Mouse (Mus musculus) hindbrain, embryonic 11.5 days (tissue): ENCODE measurements around the gene Gpnmb. TPM values are rescaled to one million over a fixed set of nuclear protein-coding genes. Genes with fewer than 3 reads are reported as not detected.

Experiments used
- ATAC-seq: fragments of 200-750 bp; cut with Nextera tagmentation; 2 replicates; pipeline ENCODE4 v1.8.0; 2017; ENCODE audit warnings: mild to moderate bottlenecking, moderate TSS enrichment, moderate library complexity; ENCODE audit not compliant: low FRiP score
- DNase-seq: peaks from one replicate; pipeline ENCODE4 v3.0.0-alpha.2; 2015; ENCODE audit warnings: low spot score
- H3K27ac ChIP-seq: fragments of 300-500 bp; sonication (generic); 2 replicates; pipeline ENCODE4 v1.5.1; 2014; ENCODE audit warnings: mild to moderate bottlenecking, low read depth, low read length
- H3K27me3 ChIP-seq: fragments of 300-500 bp; sonication (generic); 2 replicates; pipeline ENCODE4 v1.6.1; 2014; ENCODE audit warnings: mild to moderate bottlenecking, low read length, moderate library complexity, mixed read lengths; ENCODE audit not compliant: control insufficient read depth, insufficient read depth
- H3K36me3 ChIP-seq: fragments of 300-500 bp; sonication (generic); 2 replicates; pipeline ENCODE4 v1.6.1; 2014; ENCODE audit warnings: mild to moderate bottlenecking, low read length, moderate library complexity, mixed read lengths; ENCODE audit not compliant: control insufficient read depth, insufficient read depth
- H3K4me1 ChIP-seq: fragments of 300-500 bp; sonication (generic); replicated peaks from 2 replicates; pipeline ENCODE4 v1.6.1; 2014; ENCODE audit warnings: low read length, mixed read lengths; ENCODE audit not compliant: control insufficient read depth, insufficient read depth
- H3K4me2 ChIP-seq: fragments of 300-500 bp; sonication (generic); replicated peaks from 2 replicates; pipeline ENCODE4 v1.6.1; 2014; ENCODE audit warnings: mild to moderate bottlenecking, low read depth, low read length
- H3K4me3 ChIP-seq: fragments of 300-500 bp; sonication (generic); 2 replicates; pipeline ENCODE4 v1.5.1; 2014; ENCODE audit warnings: low read depth, low read length
- H3K9ac ChIP-seq: fragments of 300-500 bp; sonication (generic); 2 replicates; pipeline ENCODE4 v1.6.1; 2014; ENCODE audit warnings: low read depth, low read length
- H3K9me3 ChIP-seq: fragments of 300-500 bp; sonication (generic); 2 replicates; pipeline ENCODE4 v1.6.1; 2016; ENCODE audit warnings: low read length; ENCODE audit not compliant: control insufficient read depth
- WGBS: fragments of 180-500 bp; shearing (Covaris S2); extraction: QIAGEN DNeasy Blood & Tissue Kit; methylation state at CpG from one replicate; pipeline ENCODE4 v1.1.7; 2014; 5-methylcytosine and 5-hydroxymethylcytosine counted together
- polyA plus RNA-seq: library from polyadenylated mRNA; unstranded; fragments of >200 nt; fragmentation: Nextera tagmentation; extraction: Ambion mirVana; gene quantifications from 2 replicates; pipeline ENCODE4 v1.2.1, GENCODE M21; 2014

Gene Gpnmb
- polyA plus RNA-seq, 1 experiment from 2014 or later: 0.76 TPM

GRCm38 (mm10) chr6:49096421-49096820 lies 60.1 kb downstream of the Gpnmb start:
- Histone ChIP-seq H3K27me3 (no peaks in the 10 kb centered on the region), H3K4me3 (no peak overlapping the region), H3K4me2 (no peak overlapping the region), H3K9ac (no peak overlapping the region), H3K36me3 (peaks cover 13% of the 10 kb centered on the region), H3K4me1 (no peaks in the 10 kb centered on the region), H3K9me3 (no peaks in the 10 kb centered on the region), H3K27ac (no peak overlapping the region)
- 91% methylated on average over 7 of the region's 7 CpGs for WGBS
- DNase-seq (no peak), ATAC-seq (no peak)

- 74% methylated on average over 13 of the region's 13 CpGs for WGBS
- H3K36me3 ChIP-seq: peaks cover 11% of the 10 kb centered on the region
- no peak overlapping the region for H3K9ac ChIP-seq
- H3K9me3 ChIP-seq: no peaks in the 10 kb centered on the region
- no peak overlapping the region for H3K4me3 ChIP-seq
- no peak overlapping the region for H3K4me2 ChIP-seq
- no peak overlapping the region for H3K27ac ChIP-seq
- DNase-seq: no peak
- H3K4me1 ChIP-seq: no peaks in the 10 kb centered on the region
- no peaks in the 10 kb centered on the region for H3K27me3 ChIP-seq
- ATAC-seq: no peak
Measured at GRCm38 (mm10) chr6:49096933-49097461, 60.7 kb downstream of the Gpnmb start.

- Histone ChIP-seq H3K4me3 (no peak overlapping the region), H3K36me3 (peaks cover 6% of the 10 kb centered on the region), H3K4me2 (no peak overlapping the region), H3K9me3 (no peaks in the 10 kb centered on the region), H3K4me1 (no peaks in the 10 kb centered on the region), H3K9ac (no peak overlapping the region), H3K27me3 (no peaks in the 10 kb centered on the region), H3K27ac (no peak overlapping the region)
- WGBS: 88% methylated on average over 5 of the region's 5 CpGs
- ATAC-seq (no peak), DNase-seq (no peak)
Measured at GRCm38 (mm10) chr6:49097596-49098110, 61.3 kb downstream of the Gpnmb start.

GRCm38 (mm10) chr6:49099086-49099485 lies 62.7 kb downstream of the Gpnmb start:
- Histone ChIP-seq H3K27me3 (no peaks in the 10 kb centered on the region), H3K9me3 (no peaks in the 10 kb centered on the region), H3K36me3 (no peaks in the 10 kb centered on the region; the same call in 1 of the 2 replicates), H3K9ac (no peak overlapping the region), H3K27ac (no peak overlapping the region), H3K4me3 (no peak overlapping the region), H3K4me1 (no peaks in the 10 kb centered on the region), H3K4me2 (no peak overlapping the region)
- WGBS: 93% methylated on average over 1 of the region's 1 CpGs
- DNase-seq (no peak), ATAC-seq (no peak)

- Histone ChIP-seq H3K9me3 (no peaks in the 10 kb centered on the region), H3K9ac (no peak overlapping the region), H3K4me1 (no peaks in the 10 kb centered on the region), H3K27ac (no peak overlapping the region), H3K4me2 (no peak overlapping the region), H3K36me3 (peaks cover 7% of the 10 kb centered on the region), H3K4me3 (no peak overlapping the region), H3K27me3 (no peaks in the 10 kb centered on the region)
- no peak for ATAC-seq
- DNase-seq: no peak
- WGBS: 95% methylated on average over 15 of the region's 15 CpGs
Measured at GRCm38 (mm10) chr6:49106746-49107500, 70.6 kb downstream of the Gpnmb start.

- H3K9me3 ChIP-seq: no peaks in the 10 kb centered on the region
- no peak overlapping the region for H3K4me2 ChIP-seq
- 89% methylated on average over 2 of the region's 2 CpGs for WGBS
- no peak for ATAC-seq
- H3K9ac ChIP-seq: no peak overlapping the region
- no peak overlapping the region for H3K4me3 ChIP-seq
- peaks cover 7% of the 10 kb centered on the region for H3K36me3 ChIP-seq
- H3K27ac ChIP-seq: no peak overlapping the region
- H3K4me1 ChIP-seq: no peaks in the 10 kb centered on the region
- no peak for DNase-seq
- no peaks in the 10 kb centered on the region for H3K27me3 ChIP-seq
Measured at GRCm38 (mm10) chr6:49109196-49109595, 72.8 kb downstream of the Gpnmb start.

- Histone ChIP-seq H3K27ac (no peak overlapping the region), H3K9me3 (no peaks in the 10 kb centered on the region), H3K4me2 (no peak overlapping the region), H3K4me3 (no peak overlapping the region), H3K9ac (no peak overlapping the region), H3K4me1 (no peaks in the 10 kb centered on the region), H3K27me3 (no peaks in the 10 kb centered on the region), H3K36me3 (peaks cover 3% of the 10 kb centered on the region; the same call in 1 of the 2 replicates)
- no peak for ATAC-seq
- WGBS: 91% methylated on average over 7 of the region's 7 CpGs
- DNase-seq: no peak
Measured at GRCm38 (mm10) chr6:49113895-49114294, 77.5 kb downstream of the Gpnmb start.

- no peak overlapping the region for H3K9ac ChIP-seq
- no peaks in the 10 kb centered on the region for H3K4me1 ChIP-seq
- 82% methylated on average over 6 of the region's 6 CpGs for WGBS
- no peak for ATAC-seq
- no peak for DNase-seq
- H3K4me3 ChIP-seq: no peak overlapping the region
- no peaks in the 10 kb centered on the region for H3K9me3 ChIP-seq
- H3K27ac ChIP-seq: no peak overlapping the region
- no peak overlapping the region for H3K4me2 ChIP-seq
- no peaks in the 10 kb centered on the region for H3K27me3 ChIP-seq
- H3K36me3 ChIP-seq: 0 out of 2 replicates have a peak, but pooled peaks cover 3% of the 10 kb centered on the region
Measured at GRCm38 (mm10) chr6:49114457-49114856, 78.1 kb downstream of the Gpnmb start.

- H3K27ac ChIP-seq: no peak overlapping the region
- 0 out of 2 replicates have a peak, but pooled peaks cover 3% of the 10 kb centered on the region for H3K36me3 ChIP-seq
- no peaks in the 10 kb centered on the region for H3K4me1 ChIP-seq
- 87% methylated on average over 5 of the region's 5 CpGs for WGBS
- no peak overlapping the region for H3K4me3 ChIP-seq
- H3K27me3 ChIP-seq: no peaks in the 10 kb centered on the region
- DNase-seq (no peak), ATAC-seq (no peak)
- no peak overlapping the region for H3K4me2 ChIP-seq
- H3K9ac ChIP-seq: no peak overlapping the region
- no peaks in the 10 kb centered on the region for H3K9me3 ChIP-seq
Measured at GRCm38 (mm10) chr6:49115550-49115949, 79.2 kb downstream of the Gpnmb start.
